Mouse (Mus musculus): ENCODE measurements around the gene Gpr65. TPM values are rescaled to one million over a fixed set of nuclear protein-coding genes. Genes with fewer than 3 reads are reported as not detected.
"Not testable (repeated sequence)": the region's sequence is repeated elsewhere in the genome, so short reads cannot be mapped to it uniquely, and the experiment has no call there.

Gpr65 gene
- 0.24 and 0.31 TPM in 2 replicates for polyA plus RNA-seq (2015; fragmentation: Nextera tagmentation; extraction: Ambion mirVana)

GRCm38 (mm10) chr12:98268441-98269369, at the start of gene Gpr65:
Gene Gpr65, plus strand, starts transcription at chr12:98268635.
- H3K27me3 ChIP-seq (replicated peaks; ENCODE audit: control insufficient read depth, insufficient read depth, low read length), result no peaks in the 10 kb centered on the region
- WGBS, result 85% methylated on average over 13 of the region's 13 CpGs
- no peaks in the 10 kb centered on the region for H3K9me3 ChIP-seq (ENCODE audit: control insufficient read depth, low read length)
- H3K36me3 ChIP-seq (ENCODE audit: control insufficient read depth, insufficient read depth, low read length), result no peaks in the 10 kb centered on the region
- H3K27ac ChIP-seq (ENCODE audit: low read depth, low read length), result no peak within 1 kb of the TSS
- no peak within 1 kb of the TSS for H3K9ac ChIP-seq (ENCODE audit: low read depth, low read length)
- H3K4me1 ChIP-seq (ENCODE audit: control insufficient read depth, insufficient read depth, low read depth, low read length), result no peaks in the 10 kb centered on the region
- ATAC-seq, result no peak
- H3K4me3 ChIP-seq (ENCODE audit: low read length), result no peak within 1 kb of the TSS
- no peak within 1 kb of the TSS for H3K4me2 ChIP-seq (ENCODE audit: low read length)

GRCm38 (mm10) chr12:98223286-98223685, 45.1 kb upstream of the Gpr65 start:
- WGBS, result 86% methylated on average over 5 of the region's 5 CpGs
- Histone ChIP-seq H3K4me1 (ENCODE audit: control insufficient read depth, insufficient read depth, low read depth, low read length) (no peaks in the 10 kb centered on the region), H3K27ac (ENCODE audit: low read depth, low read length) (no peak overlapping the region), H3K9ac (ENCODE audit: low read depth, low read length) (no peak overlapping the region), H3K27me3 (replicated peaks; ENCODE audit: control insufficient read depth, insufficient read depth, low read length) (no peaks in the 10 kb centered on the region), H3K4me3 (ENCODE audit: low read length) (no peak overlapping the region), H3K9me3 (ENCODE audit: control insufficient read depth, low read length) (no peaks in the 10 kb centered on the region), H3K4me2 (ENCODE audit: low read length) (no peak overlapping the region), H3K36me3 (ENCODE audit: control insufficient read depth, insufficient read depth, low read length) (peaks cover 8% of the 10 kb centered on the region; the same call in 1 of the 2 replicates)
- no peak for ATAC-seq

GRCm38 (mm10) chr12:98227037-98227436, 41.4 kb upstream of the Gpr65 start:
- 94% methylated on average over 2 of the region's 2 CpGs for WGBS
- Histone ChIP-seq H3K4me1 (ENCODE audit: control insufficient read depth, insufficient read depth, low read depth, low read length) (no peaks in the 10 kb centered on the region), H3K4me3 (ENCODE audit: low read length) (no peak overlapping the region), H3K9ac (ENCODE audit: low read depth, low read length) (no peak overlapping the region), H3K4me2 (ENCODE audit: low read length) (no peak overlapping the region), H3K9me3 (ENCODE audit: control insufficient read depth, low read length) (no peaks in the 10 kb centered on the region), H3K36me3 (ENCODE audit: control insufficient read depth, insufficient read depth, low read length) (peaks cover 8% of the 10 kb centered on the region; the same call in 1 of the 2 replicates), H3K27ac (ENCODE audit: low read depth, low read length) (no peak overlapping the region), H3K27me3 (replicated peaks; ENCODE audit: control insufficient read depth, insufficient read depth, low read length) (no peaks in the 10 kb centered on the region)
- no peak for ATAC-seq

- ATAC-seq, result not testable (repeated sequence)
- 91% methylated on average over 6 of the region's 6 CpGs for WGBS
Measured at GRCm38 (mm10) chr12:98238478-98238877, 30.0 kb upstream of the Gpr65 start.

GRCm38 (mm10) chr12:98244161-98244560, 24.3 kb upstream of the Gpr65 start:
- no peak overlapping the region for H3K27ac ChIP-seq (ENCODE audit: low read depth, low read length)
- no peak for ATAC-seq
- H3K9ac ChIP-seq (ENCODE audit: low read depth, low read length), result no peak overlapping the region
- WGBS, result 84% methylated on average over 4 of the region's 4 CpGs
- H3K4me2 ChIP-seq (ENCODE audit: low read length), result no peak overlapping the region
- H3K36me3 ChIP-seq (ENCODE audit: control insufficient read depth, insufficient read depth, low read length), result no peaks in the 10 kb centered on the region
- no peaks in the 10 kb centered on the region for H3K27me3 ChIP-seq (replicated peaks; ENCODE audit: control insufficient read depth, insufficient read depth, low read length)
- H3K9me3 ChIP-seq (ENCODE audit: control insufficient read depth, low read length), result no peaks in the 10 kb centered on the region
- no peaks in the 10 kb centered on the region for H3K4me1 ChIP-seq (ENCODE audit: control insufficient read depth, insufficient read depth, low read depth, low read length)
- H3K4me3 ChIP-seq (ENCODE audit: low read length), result no peak overlapping the region

More at GRCm38 (mm10) chr12:98238478-98238877, 30.0 kb upstream of the Gpr65 start:
- not testable (repeated sequence) for H3K27ac ChIP-seq (ENCODE audit: low read depth, low read length); H3K4me1 ChIP-seq (ENCODE audit: control insufficient read depth, insufficient read depth, low read depth, low read length); H3K36me3 ChIP-seq (ENCODE audit: control insufficient read depth, insufficient read depth, low read length); H3K27me3 ChIP-seq (replicated peaks; ENCODE audit: control insufficient read depth, insufficient read depth, low read length); H3K4me2 ChIP-seq (ENCODE audit: low read length); H3K9me3 ChIP-seq (ENCODE audit: control insufficient read depth, low read length); H3K9ac ChIP-seq (ENCODE audit: low read depth, low read length); H3K4me3 ChIP-seq (ENCODE audit: low read length)

- H3K27me3 ChIP-seq (replicated peaks; ENCODE audit: control insufficient read depth, insufficient read depth, low read length), result no peaks in the 10 kb centered on the region
- ATAC-seq, result no peak
- H3K4me3 ChIP-seq (ENCODE audit: low read length), result no peak overlapping the region
- H3K27ac ChIP-seq (ENCODE audit: low read depth, low read length), result no peak overlapping the region
- H3K9me3 ChIP-seq (ENCODE audit: control insufficient read depth, low read length), result no peaks in the 10 kb centered on the region
- WGBS, result 92% methylated on average over 5 of the region's 5 CpGs
- H3K36me3 ChIP-seq (ENCODE audit: control insufficient read depth, insufficient read depth, low read length), result no peaks in the 10 kb centered on the region
- H3K9ac ChIP-seq (ENCODE audit: low read depth, low read length), result no peak overlapping the region
- no peaks in the 10 kb centered on the region for H3K4me1 ChIP-seq (ENCODE audit: control insufficient read depth, insufficient read depth, low read depth, low read length)
- H3K4me2 ChIP-seq (ENCODE audit: low read length), result no peak overlapping the region
Measured at GRCm38 (mm10) chr12:98244865-98245264, 23.6 kb upstream of the Gpr65 start.

- H3K4me1 ChIP-seq (ENCODE audit: control insufficient read depth, insufficient read depth, low read depth, low read length), result no peaks in the 10 kb centered on the region
- no peaks in the 10 kb centered on the region for H3K9me3 ChIP-seq (ENCODE audit: control insufficient read depth, low read length)
- no peak overlapping the region for H3K9ac ChIP-seq (ENCODE audit: low read depth, low read length)
- no peak overlapping the region for H3K27ac ChIP-seq (ENCODE audit: low read depth, low read length)
- H3K36me3 ChIP-seq (ENCODE audit: control insufficient read depth, insufficient read depth, low read length), result peaks cover 3% of the 10 kb centered on the region
- no peak overlapping the region for H3K4me3 ChIP-seq (ENCODE audit: low read length)
- 81% methylated on average over 4 of the region's 4 CpGs for WGBS
- no peaks in the 10 kb centered on the region for H3K27me3 ChIP-seq (replicated peaks; ENCODE audit: control insufficient read depth, insufficient read depth, low read length)
- H3K4me2 ChIP-seq (ENCODE audit: low read length), result no peak overlapping the region
- no peak for ATAC-seq
Measured at GRCm38 (mm10) chr12:98246835-98247234, 21.6 kb upstream of the Gpr65 start.

- no peak overlapping the region for H3K9ac ChIP-seq (ENCODE audit: low read depth, low read length)
- H3K4me2 ChIP-seq (ENCODE audit: low read length), result no peak overlapping the region
- H3K4me3 ChIP-seq (ENCODE audit: low read length), result no peak overlapping the region
- no peak overlapping the region for H3K27ac ChIP-seq (ENCODE audit: low read depth, low read length)
- peaks cover 3% of the 10 kb centered on the region for H3K36me3 ChIP-seq (ENCODE audit: control insufficient read depth, insufficient read depth, low read length)
- no peaks in the 10 kb centered on the region for H3K9me3 ChIP-seq (ENCODE audit: control insufficient read depth, low read length)
- H3K27me3 ChIP-seq (replicated peaks; ENCODE audit: control insufficient read depth, insufficient read depth, low read length), result no peaks in the 10 kb centered on the region
- ATAC-seq, result no peak
- 87% methylated on average over 3 of the region's 3 CpGs for WGBS
- H3K4me1 ChIP-seq (ENCODE audit: control insufficient read depth, insufficient read depth, low read depth, low read length), result no peaks in the 10 kb centered on the region
Measured at GRCm38 (mm10) chr12:98249671-98250070, 18.8 kb upstream of the Gpr65 start.

- no peak for ATAC-seq
- WGBS, result 88% methylated on average over 8 of the region's 8 CpGs
- peaks cover 3% of the 10 kb centered on the region for H3K36me3 ChIP-seq (ENCODE audit: control insufficient read depth, insufficient read depth, low read length)
- H3K27ac ChIP-seq (ENCODE audit: low read depth, low read length), result no peak overlapping the region
- H3K9ac ChIP-seq (ENCODE audit: low read depth, low read length), result no peak overlapping the region
- H3K27me3 ChIP-seq (replicated peaks; ENCODE audit: control insufficient read depth, insufficient read depth, low read length), result no peaks in the 10 kb centered on the region
- no peak overlapping the region for H3K4me2 ChIP-seq (ENCODE audit: low read length)
- no peak overlapping the region for H3K4me3 ChIP-seq (ENCODE audit: low read length)
- H3K9me3 ChIP-seq (ENCODE audit: control insufficient read depth, low read length), result no peaks in the 10 kb centered on the region
- H3K4me1 ChIP-seq (ENCODE audit: control insufficient read depth, insufficient read depth, low read depth, low read length), result no peaks in the 10 kb centered on the region
Measured at GRCm38 (mm10) chr12:98250327-98250726, 18.1 kb upstream of the Gpr65 start.
